Mouse (Mus musculus): ENCODE data around the gene Hist1h2ap. TPM values are rescaled to one million over a fixed set of nuclear protein-coding genes. Genes with fewer than 3 reads are reported as not detected.
A peak's percentile ranks its signal among the peaks of the same experiment; 100 is the strongest.
"Not testable (repeated sequence)": the region's sequence is repeated elsewhere in the genome, so short reads cannot be mapped to it uniquely, and the experiment has no call there.

Gene Hist1h2ap
- polyA plus RNA-seq (2015; fragmentation: Nextera tagmentation; extraction: Ambion mirVana) = 432 and 476 TPM in 2 replicates

DNA sequence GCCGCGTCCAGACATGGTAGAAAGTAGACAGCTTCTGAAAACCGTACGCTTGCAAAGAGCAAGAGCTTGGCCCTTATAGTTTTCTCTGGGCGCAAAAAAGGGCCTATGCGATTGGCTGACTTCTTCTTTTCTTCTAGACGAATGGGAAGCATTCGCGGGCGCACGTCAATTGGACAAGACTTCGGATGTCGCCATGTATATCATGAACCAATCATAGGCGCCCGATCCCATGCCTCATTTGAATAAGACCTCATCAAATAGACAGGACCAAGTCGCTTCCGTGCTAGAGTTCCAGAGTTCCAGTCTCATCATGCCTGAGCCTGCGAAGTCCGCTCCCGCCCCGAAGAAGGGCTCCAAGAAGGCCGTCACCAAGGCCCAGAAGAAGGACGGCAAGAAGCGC, at the start of gene Hist1h2ap, which contains the start of gene Hist1h2br:
Gene Hist1h2ap, minus strand, starts transcription at position 47 of the 400 bp plus-strand sequence.
Gene Hist1h2br, plus strand, starts transcription at position 283 of the 400 bp plus-strand sequence.
- H3K27ac ChIP-seq; H3K9ac ChIP-seq; H3K4me2 ChIP-seq; H3K27me3 ChIP-seq (replicated peaks); H3K36me3 ChIP-seq (replicated peaks); H3K9me3 ChIP-seq; H3K4me3 ChIP-seq; H3K4me1 ChIP-seq: not testable (repeated sequence)
- ATAC-seq (replicated peaks) = peak; percentile 97
- WGBS = no CpG with 5 or more reads among the region's 24 CpGs

DNA sequence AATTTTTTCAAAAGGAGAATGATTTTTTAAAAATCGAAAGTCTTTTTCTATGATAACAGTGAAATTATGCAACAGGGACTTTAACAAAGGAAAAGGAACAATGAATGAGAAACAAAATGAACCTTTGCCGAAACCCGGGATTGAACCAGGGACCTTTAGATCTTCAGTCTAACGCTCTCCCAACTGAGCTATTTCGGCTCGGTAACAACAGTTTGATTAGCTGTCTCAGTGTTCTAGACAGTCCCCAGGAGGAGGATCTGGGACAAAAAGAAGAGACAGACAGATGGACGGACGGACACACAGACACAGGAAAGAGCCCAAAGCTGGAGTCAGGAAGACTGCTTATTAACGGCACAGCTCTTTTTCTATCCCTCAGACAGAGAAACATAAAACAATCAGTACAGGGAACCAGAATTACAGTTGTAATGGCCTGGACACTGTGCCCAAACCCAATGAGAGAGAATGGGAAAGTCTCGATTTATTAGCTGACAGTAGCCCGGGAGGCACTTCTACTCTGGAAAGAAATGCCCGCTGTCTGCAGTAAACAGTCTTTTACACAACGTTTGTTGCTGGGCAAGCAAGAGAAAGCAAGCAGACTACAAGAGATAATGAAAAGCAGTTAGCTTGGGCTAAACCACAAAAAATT, 49.6 kb upstream of the Hist1h2ap start:
- H3K4me1 ChIP-seq = no peaks in the 10 kb centered on the region
- no peaks in the 10 kb centered on the region for H3K9me3 ChIP-seq
- peak; percentile 65; the same call in 1 of the 2 replicates for ATAC-seq (replicated peaks)
- H3K36me3 ChIP-seq (replicated peaks) = no peaks in the 10 kb centered on the region
- no peak overlapping the region for H3K27ac ChIP-seq
- H3K4me3 ChIP-seq = peak overlapping the region; percentile 27
- H3K4me2 ChIP-seq = peak overlapping the region; percentile 36
- 1% methylated on average over 13 of the region's 13 CpGs for WGBS
- 0 out of 2 replicates have a peak, but pooled peaks cover 11% of the 10 kb centered on the region for H3K27me3 ChIP-seq (replicated peaks)
- H3K9ac ChIP-seq = no peak overlapping the region

DNA sequence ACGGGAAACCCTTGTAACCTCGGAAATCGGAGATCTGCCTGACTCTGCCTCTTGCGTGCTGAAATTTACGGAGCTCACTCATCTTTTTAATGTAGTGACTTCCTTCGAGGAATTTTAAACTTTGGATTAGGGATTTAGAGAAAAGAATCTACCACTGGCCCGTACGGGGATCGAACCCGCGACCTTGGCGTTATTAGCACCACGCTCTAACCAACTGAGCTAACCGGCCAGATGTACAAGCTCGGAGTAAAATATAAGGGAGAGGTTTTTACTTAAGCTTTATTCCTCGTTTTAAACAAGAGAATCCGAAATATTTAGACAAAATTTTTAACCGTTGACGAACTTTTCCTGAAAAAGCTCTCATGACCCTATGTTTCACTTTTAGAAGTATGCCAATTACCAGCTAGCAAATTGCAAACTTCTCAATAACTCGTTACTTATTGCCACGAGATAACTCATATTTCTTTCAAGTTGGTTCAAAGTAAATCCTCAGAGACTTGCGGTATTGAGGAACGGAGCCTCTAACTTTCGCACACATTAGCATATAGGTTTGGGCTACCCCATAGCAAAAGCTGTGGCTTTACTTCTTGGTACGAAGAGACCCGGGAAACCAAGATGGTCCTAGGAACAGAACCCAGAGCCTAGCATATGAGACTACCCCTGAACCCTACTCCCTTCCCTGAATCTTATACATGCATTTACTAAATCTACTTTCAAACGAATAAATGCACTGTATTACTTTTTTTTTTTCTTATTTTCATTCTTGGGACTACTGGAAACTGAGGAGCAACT, 48.8 kb upstream of the Hist1h2ap start:
- Histone ChIP-seq H3K4me1 (no peaks in the 10 kb centered on the region), H3K27me3 (replicated peaks) (0 out of 2 replicates have a peak, but pooled peaks cover 11% of the 10 kb centered on the region), H3K9ac (no peak overlapping the region), H3K4me2 (peak overlapping the region; percentile 36), H3K9me3 (no peaks in the 10 kb centered on the region), H3K4me3 (peak overlapping the region; percentile 27), H3K36me3 (replicated peaks) (no peaks in the 10 kb centered on the region), H3K27ac (no peak overlapping the region)
- ATAC-seq (replicated peaks) = no peak
- WGBS = 2% methylated on average over 27 of the region's 27 CpGs

DNA sequence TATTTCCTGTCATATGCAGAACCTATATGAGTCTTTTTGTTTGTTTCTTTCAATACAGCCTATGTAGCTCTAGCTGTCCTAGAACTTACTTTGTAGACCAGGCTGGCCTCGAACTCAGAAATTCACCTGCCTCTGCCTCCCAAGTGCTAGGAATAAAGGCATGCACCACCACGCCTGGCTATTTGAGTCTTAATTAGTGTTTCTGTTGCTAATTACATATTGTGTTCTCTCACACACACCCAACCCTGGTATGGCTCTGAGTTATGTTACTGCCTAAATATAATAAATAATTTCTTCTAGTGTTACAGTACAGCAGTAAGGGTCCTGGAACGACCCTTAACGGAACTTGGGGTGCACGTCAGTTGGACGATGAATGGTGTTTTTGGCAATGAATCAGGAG, 47.4 kb upstream of the Hist1h2ap start:
- no peak for ATAC-seq (replicated peaks)
- Histone ChIP-seq H3K27ac (no peak overlapping the region), H3K9me3 (no peaks in the 10 kb centered on the region), H3K4me3 (no peak overlapping the region), H3K4me1 (no peaks in the 10 kb centered on the region), H3K9ac (no peak overlapping the region), H3K36me3 (replicated peaks) (no peaks in the 10 kb centered on the region), H3K27me3 (replicated peaks) (0 out of 2 replicates have a peak, but pooled peaks cover 11% of the 10 kb centered on the region), H3K4me2 (no peak overlapping the region)
- WGBS = 92% methylated on average over 6 of the region's 6 CpGs

DNA sequence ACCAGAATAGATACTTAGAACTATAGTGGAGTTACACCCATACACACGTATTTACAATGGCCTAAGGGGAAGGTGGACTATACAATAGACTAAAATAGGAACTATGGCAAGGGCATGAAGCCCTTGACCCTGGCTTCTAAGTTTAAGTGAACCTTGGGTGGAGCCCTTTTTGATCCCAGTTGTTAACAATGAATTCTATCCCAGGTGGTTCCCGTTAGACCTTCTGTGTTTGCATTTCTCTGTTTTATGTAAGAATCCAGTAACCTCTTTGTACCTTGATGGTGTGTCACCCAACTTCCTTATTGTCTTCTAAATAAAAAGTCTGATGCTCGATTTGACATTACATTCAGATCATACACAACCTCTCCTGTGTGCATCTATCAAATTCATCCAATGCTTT, 32.2 kb upstream of the Hist1h2ap start:
- H3K27me3 ChIP-seq (replicated peaks); H3K4me2 ChIP-seq; H3K9ac ChIP-seq; H3K36me3 ChIP-seq (replicated peaks); H3K9me3 ChIP-seq; H3K27ac ChIP-seq; H3K4me1 ChIP-seq; ATAC-seq (replicated peaks); H3K4me3 ChIP-seq: not testable (repeated sequence)
- WGBS = 81% methylated on average over 3 of the region's 3 CpGs

DNA sequence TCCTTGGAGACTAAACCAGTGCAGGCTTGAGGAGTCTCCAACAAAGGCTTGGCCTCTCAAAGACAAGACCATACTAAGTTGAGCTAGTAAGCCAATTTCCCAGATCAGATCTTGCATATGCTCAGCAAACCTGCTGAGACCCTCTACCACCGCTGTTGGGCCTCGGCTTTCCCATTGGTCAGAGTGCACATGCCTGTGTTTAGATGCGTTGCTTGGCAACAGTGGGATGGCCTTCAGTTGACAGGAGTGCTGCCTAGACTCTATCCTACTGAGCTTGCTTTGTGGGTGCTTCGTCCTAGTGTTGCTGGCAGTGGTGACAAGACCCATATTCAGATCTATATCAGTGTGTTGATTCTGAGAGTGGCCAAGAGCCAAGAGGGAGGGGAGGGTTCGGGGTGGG, 28.3 kb upstream of the Hist1h2ap start:
- ATAC-seq (replicated peaks) = no peak
- no peaks in the 10 kb centered on the region for H3K9me3 ChIP-seq
- no peak overlapping the region for H3K4me2 ChIP-seq
- no peaks in the 10 kb centered on the region for H3K27me3 ChIP-seq (replicated peaks)
- no peaks in the 10 kb centered on the region for H3K36me3 ChIP-seq (replicated peaks)
- no peak overlapping the region for H3K4me3 ChIP-seq
- 15% methylated on average over 5 of the region's 5 CpGs for WGBS
- no peaks in the 10 kb centered on the region for H3K4me1 ChIP-seq
- no peak overlapping the region for H3K27ac ChIP-seq
- H3K9ac ChIP-seq = no peak overlapping the region

DNA sequence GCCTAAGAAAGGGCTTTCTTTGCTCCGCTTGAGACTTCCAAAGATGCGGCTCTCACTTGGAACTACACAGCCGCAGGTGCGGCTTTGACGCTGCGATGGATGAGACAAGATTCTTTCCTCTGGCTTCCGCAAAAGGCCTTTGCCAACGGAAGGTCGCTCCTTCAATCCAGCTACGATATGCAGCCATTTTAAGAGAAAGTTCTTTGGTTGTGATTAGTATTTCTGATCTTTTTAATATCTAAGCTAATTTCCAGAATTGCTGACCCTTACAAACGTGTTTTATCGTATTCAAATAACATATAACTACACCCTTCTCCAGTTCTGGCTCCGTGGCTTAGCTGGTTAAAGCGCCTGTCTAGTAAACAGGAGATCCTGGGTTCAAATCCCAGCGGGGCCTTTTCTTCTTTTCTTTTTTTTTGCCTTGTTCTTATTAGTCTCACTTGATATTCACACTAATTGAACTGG, 22.4 kb upstream of the Hist1h2ap start:
- ATAC-seq (replicated peaks) = peak; percentile 61; the same call in 1 of the 2 replicates
- Histone ChIP-seq H3K4me2 (peak overlapping the region; percentile 47), H3K9ac (peak overlapping the region; percentile 31; the same call in 1 of the 2 replicates), H3K4me3 (peak overlapping the region; percentile 43), H3K27me3 (replicated peaks) (no peaks in the 10 kb centered on the region), H3K36me3 (replicated peaks) (no peaks in the 10 kb centered on the region), H3K27ac (peak overlapping the region; percentile 53; the same call in 1 of the 2 replicates), H3K9me3 (no peaks in the 10 kb centered on the region), H3K4me1 (no peaks in the 10 kb centered on the region)
- 1% methylated on average over 15 of the region's 15 CpGs for WGBS

DNA sequence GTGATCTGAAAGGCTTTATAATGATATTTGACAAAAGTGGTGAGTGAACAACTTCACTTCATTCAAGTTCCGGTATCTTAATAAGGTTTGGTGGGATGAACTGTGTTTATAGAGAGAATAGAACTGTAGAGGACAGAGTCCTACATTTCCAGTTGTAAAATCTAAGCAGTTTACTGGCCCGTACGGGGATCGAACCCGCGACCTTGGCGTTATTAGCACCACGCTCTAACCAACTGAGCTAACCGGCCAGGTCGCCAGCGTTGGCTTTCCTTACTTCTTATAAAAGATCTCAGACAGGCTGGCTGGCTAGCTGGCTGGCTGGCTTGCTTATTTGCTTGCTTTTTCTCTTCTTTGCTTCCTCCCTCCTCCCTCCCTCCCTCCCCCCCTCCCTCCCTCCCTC, 21.8 kb upstream of the Hist1h2ap start:
- Histone ChIP-seq H3K9ac (no peak overlapping the region), H3K27me3 (replicated peaks) (no peaks in the 10 kb centered on the region), H3K4me3 (peak overlapping the region; percentile 43), H3K36me3 (replicated peaks) (no peaks in the 10 kb centered on the region), H3K4me2 (peak overlapping the region; percentile 47), H3K27ac (no peak overlapping the region), H3K4me1 (no peaks in the 10 kb centered on the region), H3K9me3 (no peaks in the 10 kb centered on the region)
- peak; percentile 90 for ATAC-seq (replicated peaks)
- WGBS = 2% methylated on average over 11 of the region's 11 CpGs

DNA sequence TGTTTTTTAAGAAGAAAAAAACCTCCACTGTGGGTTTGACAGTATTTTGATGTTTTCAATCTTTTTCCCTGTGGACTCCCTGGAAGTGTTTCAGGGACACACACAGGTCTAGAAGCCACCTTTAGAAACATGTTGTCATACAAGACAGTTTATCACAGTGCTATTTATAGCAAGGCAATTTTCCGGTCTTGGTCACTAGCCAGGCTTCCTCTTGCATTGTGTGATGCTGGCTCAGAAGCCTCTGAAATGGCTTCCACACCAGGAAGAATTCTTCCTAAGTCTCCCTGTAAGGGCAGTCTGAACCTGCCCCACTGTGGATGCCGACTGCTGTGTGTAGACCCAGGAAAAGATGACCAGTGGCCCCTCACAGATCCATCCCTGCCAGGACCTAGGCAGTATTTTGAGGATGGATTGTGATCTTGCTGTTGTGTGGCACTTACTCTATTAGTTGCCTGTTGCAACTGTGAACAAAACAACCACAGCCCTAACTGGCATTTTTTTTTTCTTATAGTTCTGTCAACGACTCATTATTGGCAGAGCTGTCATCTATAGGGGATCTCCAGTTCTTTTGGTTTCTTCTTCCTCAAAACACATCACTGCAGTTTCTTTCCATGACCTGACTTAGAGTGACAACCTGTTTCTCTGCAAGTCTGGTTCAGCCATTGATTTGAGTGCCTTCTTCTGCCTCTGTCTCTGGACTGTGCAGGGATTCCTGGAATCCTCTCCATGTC, 19.1 kb upstream of the Hist1h2ap start:
- H3K4me3 ChIP-seq = no peak overlapping the region
- no peaks in the 10 kb centered on the region for H3K4me1 ChIP-seq
- WGBS = 67% methylated on average over 3 of the region's 3 CpGs
- ATAC-seq (replicated peaks) = no peak
- H3K36me3 ChIP-seq (replicated peaks) = no peaks in the 10 kb centered on the region
- no peaks in the 10 kb centered on the region for H3K27me3 ChIP-seq (replicated peaks)
- H3K27ac ChIP-seq = no peak overlapping the region
- no peak overlapping the region for H3K4me2 ChIP-seq
- H3K9me3 ChIP-seq = no peaks in the 10 kb centered on the region
- no peak overlapping the region for H3K9ac ChIP-seq

DNA sequence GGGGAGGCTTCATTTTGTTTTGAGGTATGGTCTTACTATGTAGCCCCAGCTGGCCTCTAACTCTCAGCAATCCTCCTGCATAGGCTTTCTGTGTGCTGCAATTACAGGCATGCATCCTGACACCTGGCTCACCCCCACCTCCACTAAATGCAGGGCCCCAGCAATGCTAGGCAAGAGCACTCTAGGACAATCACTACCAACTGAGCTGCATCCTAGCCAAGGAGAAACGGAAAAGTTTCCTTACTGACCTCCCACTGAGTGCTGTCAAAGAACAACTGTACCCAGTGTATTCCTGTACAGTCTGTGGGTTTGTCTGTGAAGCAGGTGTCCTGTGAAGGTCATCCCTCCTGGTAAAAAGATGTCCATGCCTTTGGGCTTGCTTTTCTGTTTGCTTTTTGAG, 17.4 kb upstream of the Hist1h2ap start:
- not testable (repeated sequence) for H3K27ac ChIP-seq; H3K27me3 ChIP-seq (replicated peaks); H3K4me1 ChIP-seq; ATAC-seq (replicated peaks); H3K4me2 ChIP-seq; H3K9me3 ChIP-seq; H3K9ac ChIP-seq; H3K36me3 ChIP-seq (replicated peaks); H3K4me3 ChIP-seq
- WGBS = 47% methylated on average over 1 of the region's 1 CpGs

DNA sequence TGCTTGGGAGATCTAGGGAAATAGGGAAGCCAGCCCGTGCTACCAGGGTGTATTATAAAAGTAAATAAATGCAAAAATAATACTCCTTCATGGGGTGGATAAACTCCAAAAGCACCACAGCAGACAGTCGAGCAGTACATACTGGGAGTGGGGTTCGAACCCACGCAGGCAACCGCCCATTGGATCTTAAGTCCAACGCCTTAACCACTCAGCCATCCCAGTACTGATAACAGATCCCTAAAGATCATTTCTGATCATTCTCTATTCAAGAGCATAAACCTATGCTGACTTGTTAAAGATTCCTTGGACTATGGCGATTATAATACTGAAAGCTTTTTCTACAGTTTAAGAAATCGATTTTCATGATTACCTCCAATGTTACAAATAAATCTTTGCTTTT, 14.6 kb upstream of the Hist1h2ap start:
- no peaks in the 10 kb centered on the region for H3K36me3 ChIP-seq (replicated peaks)
- H3K4me1 ChIP-seq = no peaks in the 10 kb centered on the region
- WGBS = 15% methylated on average over 8 of the region's 8 CpGs
- H3K4me3 ChIP-seq = no peak overlapping the region
- no peak overlapping the region for H3K27ac ChIP-seq
- H3K9me3 ChIP-seq = no peaks in the 10 kb centered on the region
- no peak overlapping the region for H3K9ac ChIP-seq
- no peak overlapping the region for H3K4me2 ChIP-seq
- no peak for ATAC-seq (replicated peaks)
- no peaks in the 10 kb centered on the region for H3K27me3 ChIP-seq (replicated peaks)

DNA sequence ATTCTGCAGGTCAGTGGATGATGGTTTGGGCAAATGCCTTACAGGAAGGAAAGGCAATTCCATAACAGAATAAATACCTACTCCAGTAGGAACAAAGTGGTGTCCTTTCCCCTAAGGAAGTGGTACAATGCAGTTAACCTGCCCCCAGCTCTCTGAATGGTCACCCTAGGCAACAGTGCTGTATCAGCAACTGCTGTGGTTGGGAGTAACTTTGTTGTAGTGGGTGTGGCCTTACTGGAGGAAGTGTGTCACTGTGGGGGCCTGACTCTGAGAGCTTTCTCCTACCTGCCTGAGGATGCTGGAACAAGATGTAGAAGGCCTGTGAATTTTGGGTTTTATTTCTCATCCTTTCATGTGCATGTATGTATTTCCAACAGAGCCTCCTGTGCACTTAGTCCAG, 13.0 kb upstream of the Hist1h2ap start:
- ATAC-seq (replicated peaks); H3K9ac ChIP-seq; H3K27me3 ChIP-seq (replicated peaks); H3K4me2 ChIP-seq; H3K9me3 ChIP-seq; H3K4me1 ChIP-seq; H3K27ac ChIP-seq; H3K36me3 ChIP-seq (replicated peaks); H3K4me3 ChIP-seq: not testable (repeated sequence)

All from midbrain, embryonic 15.5 days (tissue).